In genomic region chr15:27223610-27224511, GRCm38 (mm10) we compare ENCODE assay signal across 18 mouse cellular contexts.
A peak's percentile ranks its signal among the peaks of the same experiment; 100 is the strongest.
DNase-seq lines count a peak whose midpoint lies in the region; ATAC-seq and TF ChIP-seq lines count a peak whose summit lies in the region.
"Had no signal": no experiment of that assay in that cellular context is flagged by ENCODE, and none has a peak within 500 bp of the region (broad histone marks: within the 10 kb centered on the region; RNA-seq: fewer than 3 reads in every experiment).

No protein-coding gene starts in this region.

- H3K4me3 ChIP-seq in hindbrain, embryonic 15.5 days = peak overlapping the region; percentile 21
- no peak overlapping the region for H3K4me3 ChIP-seq in hindbrain, embryonic 11.5 days (ENCODE audit: low read depth, low read length)
- H3K4me3 ChIP-seq in midbrain, embryonic 14.5 days (replicated peaks; ENCODE audit: low read depth, low read length) = 0 out of 2 replicates have a peak overlapping the region, but pooled peaks have one; percentile 2
- no peak overlapping the region for H3K4me3 ChIP-seq in midbrain, embryonic 11.5 days (ENCODE audit: low read depth, low read length)
- H3K4me3 ChIP-seq in neural tube, embryonic 14.5 days (ENCODE audit: low read depth, low read length) = no peak overlapping the region
- H3K4me3 ChIP-seq: kidney, embryonic 15.5 days had no signal

- ATAC-seq in hindbrain, embryonic 15.5 days (ENCODE audit: low FRiP score, low read depth) = peak; percentile 90
- no peak for ATAC-seq in hindbrain, embryonic 11.5 days (ENCODE audit: low FRiP score)
- ATAC-seq in midbrain, embryonic 14.5 days (ENCODE audit: low FRiP score, low TSS enrichment) = no peak
- ATAC-seq in midbrain, embryonic 11.5 days (ENCODE audit: low FRiP score) = no peak
- ATAC-seq in neural tube, embryonic 14.5 days (ENCODE audit: low read depth) = no peak
- ATAC-seq: intestine, postnatal 0 days had no signal

- no peak overlapping the region for H3K9ac ChIP-seq in hindbrain, embryonic 15.5 days
- no peak overlapping the region for H3K9ac ChIP-seq in hindbrain, embryonic 11.5 days (ENCODE audit: low read depth, low read length)
- H3K9ac ChIP-seq in midbrain, embryonic 14.5 days (replicated peaks; ENCODE audit: low read length) = no peak overlapping the region
- H3K9ac ChIP-seq in midbrain, embryonic 11.5 days (ENCODE audit: low read length) = no peak overlapping the region
- no peak overlapping the region for H3K9ac ChIP-seq in neural tube, embryonic 14.5 days (replicated peaks; ENCODE audit: low read depth, low read length)
- H3K9ac ChIP-seq: kidney, embryonic 15.5 days had no signal

- peak overlapping the region; percentile 42 for H3K4me2 ChIP-seq in hindbrain, embryonic 15.5 days
- H3K4me2 ChIP-seq in hindbrain, embryonic 11.5 days (replicated peaks; ENCODE audit: low read depth, low read length) = no peak overlapping the region
- peak overlapping the region; percentile 34 for H3K4me2 ChIP-seq in midbrain, embryonic 14.5 days (ENCODE audit: low read length)
- no peak overlapping the region for H3K4me2 ChIP-seq in midbrain, embryonic 11.5 days
- H3K4me2 ChIP-seq in neural tube, embryonic 14.5 days (ENCODE audit: low read depth, low read length) = no peak overlapping the region; the same call in 1 of the 2 replicates
- H3K4me2 ChIP-seq: kidney, embryonic 15.5 days had no signal

- no peak for TF ChIP-seq POLR2A in brain, embryonic 14.5 days (IDR thresholded peaks at IDR 0.05; ENCODE audit: borderline replicate concordance, extremely low read depth, insufficient read depth, insufficient read length, poor library complexity, severe bottlenecking)

- peak overlapping the region; percentile 74 for H3K27ac ChIP-seq in hindbrain, embryonic 15.5 days (replicated peaks)
- no peak overlapping the region for H3K27ac ChIP-seq in hindbrain, embryonic 11.5 days (ENCODE audit: low read depth, low read length)
- peak overlapping the region; percentile 62 for H3K27ac ChIP-seq in midbrain, embryonic 14.5 days (replicated peaks; ENCODE audit: low read depth, low read length)
- no peak overlapping the region for H3K27ac ChIP-seq in midbrain, embryonic 11.5 days (ENCODE audit: low read depth, low read length)
- H3K27ac ChIP-seq in neural tube, embryonic 14.5 days (ENCODE audit: low read depth, low read length) = 0 out of 2 replicates have a peak overlapping the region, but pooled peaks have one; percentile 18
- H3K27ac ChIP-seq: kidney, embryonic 15.5 days; stomach, postnatal 0 days had no signal

- no peak for DNase-seq in hindbrain, embryonic 11.5 days (ENCODE audit: low spot score)
- DNase-seq in midbrain, embryonic 14.5 days = peak; percentile 78
- no peak for DNase-seq in midbrain, embryonic 11.5 days (ENCODE audit: low spot score, missing footprints)
- DNase-seq in brain, embryonic 14.5 days (ENCODE audit: low read depth) = peak; percentile 60
- no peak for DNase-seq in liver
- DNase-seq: adrenal gland, adult 2 months; cerebellum, adult 9-11 months; heart, adult 18-20 months; heart, postnatal 36 days; kidney, postnatal 4 days; layer of hippocampus, postnatal 36 days; lung, adult 18-20 months; lung, postnatal 14 days had no signal

- WGBS in hindbrain, embryonic 15.5 days = 51% methylated on average over 14 of the region's 14 CpGs
- WGBS in hindbrain, embryonic 11.5 days = 77% methylated on average over 14 of the region's 14 CpGs
- WGBS in midbrain, embryonic 14.5 days = 60% methylated on average over 14 of the region's 14 CpGs
- 83% methylated on average over 14 of the region's 14 CpGs for WGBS in midbrain, embryonic 11.5 days
- 62% methylated on average over 14 of the region's 14 CpGs for WGBS in neural tube, embryonic 14.5 days

- H3K36me3 ChIP-seq in hindbrain, embryonic 15.5 days = no peaks in the 10 kb centered on the region
- H3K36me3 ChIP-seq in hindbrain, embryonic 11.5 days (ENCODE audit: control insufficient read depth, insufficient read depth, low read length) = no peaks in the 10 kb centered on the region
- no peaks in the 10 kb centered on the region for H3K36me3 ChIP-seq in midbrain, embryonic 14.5 days (ENCODE audit: control insufficient read depth, insufficient read depth, low read length)
- no peaks in the 10 kb centered on the region for H3K36me3 ChIP-seq in midbrain, embryonic 11.5 days (ENCODE audit: control insufficient read depth, insufficient read depth, low read length)
- no peaks in the 10 kb centered on the region for H3K36me3 ChIP-seq in neural tube, embryonic 14.5 days (ENCODE audit: control insufficient read depth, insufficient read depth, low read length)
- H3K36me3 ChIP-seq: kidney, embryonic 15.5 days had no signal

- no peaks in the 10 kb centered on the region for H3K27me3 ChIP-seq in hindbrain, embryonic 15.5 days
- H3K27me3 ChIP-seq in hindbrain, embryonic 11.5 days (ENCODE audit: control insufficient read depth, insufficient read depth, low read length) = no peaks in the 10 kb centered on the region
- no peaks in the 10 kb centered on the region for H3K27me3 ChIP-seq in midbrain, embryonic 14.5 days (ENCODE audit: control insufficient read depth, insufficient read depth, low read length)
- no peaks in the 10 kb centered on the region for H3K27me3 ChIP-seq in midbrain, embryonic 11.5 days (ENCODE audit: control insufficient read depth, insufficient read depth, low read length)
- H3K27me3 ChIP-seq in neural tube, embryonic 14.5 days (ENCODE audit: control insufficient read depth, insufficient read depth, low read length) = no peaks in the 10 kb centered on the region
- H3K27me3 ChIP-seq: kidney, embryonic 15.5 days had no signal

- 0 out of 2 replicates have a peak, but pooled peaks cover 10% of the 10 kb centered on the region for H3K4me1 ChIP-seq in hindbrain, embryonic 15.5 days (replicated peaks)
- no peaks in the 10 kb centered on the region for H3K4me1 ChIP-seq in hindbrain, embryonic 11.5 days (replicated peaks; ENCODE audit: control insufficient read depth, insufficient read depth, low read length)
- 0 out of 2 replicates have a peak, but pooled peaks cover 3% of the 10 kb centered on the region for H3K4me1 ChIP-seq in midbrain, embryonic 14.5 days (ENCODE audit: control insufficient read depth, insufficient read depth, low read length)
- H3K4me1 ChIP-seq in midbrain, embryonic 11.5 days (ENCODE audit: control insufficient read depth, insufficient read depth, low read length) = no peaks in the 10 kb centered on the region
- H3K4me1 ChIP-seq in neural tube, embryonic 14.5 days (ENCODE audit: control insufficient read depth, insufficient read depth, low read length) = no peaks in the 10 kb centered on the region
- H3K4me1 ChIP-seq: kidney, embryonic 15.5 days had no signal

- TF ChIP-seq CTCF in brain, embryonic 14.5 days (IDR thresholded peaks at IDR 0.05; ENCODE audit: borderline replicate concordance, extremely low read depth, insufficient read depth, insufficient read length) = no peak

- H3K9me3 ChIP-seq in hindbrain, embryonic 15.5 days = no peaks in the 10 kb centered on the region
- no peaks in the 10 kb centered on the region for H3K9me3 ChIP-seq in hindbrain, embryonic 11.5 days (ENCODE audit: control insufficient read depth, low read length)
- no peaks in the 10 kb centered on the region for H3K9me3 ChIP-seq in midbrain, embryonic 14.5 days (ENCODE audit: control insufficient read depth, low read length)
- H3K9me3 ChIP-seq in midbrain, embryonic 11.5 days (ENCODE audit: control insufficient read depth, low read length) = no peaks in the 10 kb centered on the region
- no peaks in the 10 kb centered on the region for H3K9me3 ChIP-seq in neural tube, embryonic 14.5 days (ENCODE audit: control insufficient read depth, low read length)
- H3K9me3 ChIP-seq: kidney, embryonic 15.5 days had no signal

Comparison
In these comparisons a context has a peak if more than half of its experiments do, and no peak if none do; other contexts are left out.
1. H3K27ac ChIP-seq: peak in hindbrain, embryonic 15.5 days (single experiment), midbrain, embryonic 14.5 days (single experiment) and neural tube, embryonic 14.5 days (single experiment); none in hindbrain, embryonic 11.5 days (single experiment) and midbrain, embryonic 11.5 days (single experiment).
2. H3K4me2 ChIP-seq: peak in hindbrain, embryonic 15.5 days (single experiment) and midbrain, embryonic 14.5 days (single experiment); none in hindbrain, embryonic 11.5 days (single experiment), midbrain, embryonic 11.5 days (single experiment) and neural tube, embryonic 14.5 days (single experiment).
3. H3K4me3 ChIP-seq: peak in hindbrain, embryonic 15.5 days (single experiment) and midbrain, embryonic 14.5 days (single experiment); none in hindbrain, embryonic 11.5 days (single experiment), midbrain, embryonic 11.5 days (single experiment) and neural tube, embryonic 14.5 days (single experiment).
4. DNase-seq: peak in midbrain, embryonic 14.5 days (single experiment) and brain, embryonic 14.5 days (single experiment); none in hindbrain, embryonic 11.5 days (single experiment), midbrain, embryonic 11.5 days (single experiment) and liver (single experiment).